In genomic region chr3:100684234-100684975, GRCm38 (mm10) we compare ENCODE assay signal across 8 mouse cellular contexts. TPM values are rescaled to one million over a fixed set of nuclear protein-coding genes. Genes with fewer than 3 reads are reported as not detected.
A peak's percentile ranks its signal among the peaks of the same experiment; 100 is the strongest.
DNase-seq lines count a peak whose midpoint lies in the region; ATAC-seq and TF ChIP-seq lines count a peak whose summit lies in the region.

No protein-coding gene starts in this region.

- WGBS in heart, adult 2 months: 1% methylated on average over 25 of the region's 25 CpGs
- under 1% methylated on average over 25 of the region's 25 CpGs for WGBS in kidney, postnatal 0 days
- under 1% methylated on average over 25 of the region's 25 CpGs for WGBS in stomach, embryonic 16.5 days

- no peak for TF ChIP-seq EP300 in CH12.LX (IDR thresholded peaks at IDR 0.05; ENCODE audit: low read length)
- TF ChIP-seq EP300 in heart, adult 2 months (IDR thresholded peaks at IDR 0.05; ENCODE audit: insufficient read depth, low read depth, low read length): no peak

- dilution Hi-C loops in CH12.LX (cut with MboI; ENCODE audit: extremely low pct_ligation_motif_present, extremely low pct_unique_long_range_greater_than_20kb, low sequenced_read_pairs): no loop called here

- TF ChIP-seq CTCF in CH12.LX (conservative IDR thresholded peaks at IDR 0.05 in 1 of 2, IDR thresholded peaks at IDR 0.05 in 1 of 2; ENCODE audit: low read depth in 2 of 2, low read length in 2 of 2): no peak
- TF ChIP-seq CTCF in heart, adult 2 months (IDR thresholded peaks at IDR 0.05): no peak
- TF ChIP-seq CTCF in kidney, postnatal 0 days (IDR thresholded peaks at IDR 0.05; ENCODE audit: low read depth): no peak

- peaks cover 6 to 30% of the 10 kb centered on the region in 2 experiments; a peak in 3 of 4 replicates for H3K4me1 ChIP-seq in CH12.LX (ENCODE audit: control insufficient read depth in 1 of 2, insufficient read depth in 2 of 2)
- peaks cover 4% of the 10 kb centered on the region; the same call in 1 of the 2 replicates for H3K4me1 ChIP-seq in heart, adult 2 months (ENCODE audit: control insufficient read depth, insufficient read depth, low read length)
- peaks cover 18% of the 10 kb centered on the region for H3K4me1 ChIP-seq in kidney, postnatal 0 days (replicated peaks; ENCODE audit: insufficient read depth, low read length)
- peaks cover 20% of the 10 kb centered on the region for H3K4me1 ChIP-seq in stomach, embryonic 16.5 days (ENCODE audit: control insufficient read depth, insufficient read depth, low read length)

- TF ChIP-seq RAD21 in CH12.LX (IDR thresholded peaks at IDR 0.05; ENCODE audit: low read depth, low read length): no peak

- no peak for ATAC-seq in kidney, postnatal 0 days (replicated peaks; ENCODE audit: low FRiP score, low read depth)
- ATAC-seq in megakaryocyte-erythroid progenitor cell, adult 5-6 weeks (replicated peaks; ENCODE audit: low FRiP score, low TSS enrichment, poor library complexity, severe bottlenecking): peak; percentile 22
- ATAC-seq in stomach, embryonic 16.5 days (ENCODE audit: insufficient read depth, low FRiP score): no peak

- H3K9ac ChIP-seq in CH12.LX (ENCODE audit: insufficient read depth, low read depth): peak overlapping the region; percentile 94
- peak overlapping the region; percentile 46 for H3K9ac ChIP-seq in heart, adult 2 months (ENCODE audit: low read depth, low read length)
- H3K9ac ChIP-seq in kidney, postnatal 0 days (ENCODE audit: low read depth, low read length): peak overlapping the region; percentile 95
- peak overlapping the region; percentile 98 for H3K9ac ChIP-seq in stomach, embryonic 16.5 days (ENCODE audit: low read length)

- in situ Hi-C loops in CH12.LX (cut with MboI; ENCODE audit: low pct_ligation_motif_present, low pct_unique_long_range_greater_than_20kb, low sequenced_read_pairs): loop anchor here (25.0 kb wide), 1 partner anchor 272 kb away; no protein-coding TSS in a partner anchor

- intact Hi-C loops in heart, adult 2 months (cut with DNase I): loop anchor here (5.0 kb wide), 1 partner anchor 117 kb away; no protein-coding TSS in a partner anchor

- peak overlapping the region; percentile 77 to 89 (median 79) for H3K4me3 ChIP-seq in CH12.LX (replicated peaks in 1 of 3; ENCODE audit: low read depth in 2 of 3, low read length in 2 of 3, poor library complexity in 1 of 3)
- H3K4me3 ChIP-seq in heart, adult 2 months: peak overlapping the region; percentile 71
- H3K4me3 ChIP-seq in kidney, postnatal 0 days (replicated peaks; ENCODE audit: low read depth, low read length): peak overlapping the region; percentile 89
- peak overlapping the region; percentile 95 for H3K4me3 ChIP-seq in stomach, embryonic 16.5 days (replicated peaks; ENCODE audit: low read length)

- no peaks in the 10 kb centered on the region for H3K9me3 ChIP-seq in CH12.LX (replicated peaks; ENCODE audit: low read length)
- H3K9me3 ChIP-seq in kidney, postnatal 0 days (replicated peaks; ENCODE audit: low read length): no peaks in the 10 kb centered on the region
- H3K9me3 ChIP-seq in stomach, embryonic 16.5 days (replicated peaks; ENCODE audit: control insufficient read depth, low read length): no peaks in the 10 kb centered on the region

- peak overlapping the region; percentile 4; the same call in 1 of the 2 replicates for H3K27ac ChIP-seq in CH12.LX (ENCODE audit: insufficient read depth, low read depth)
- peak overlapping the region; percentile 87 for H3K27ac ChIP-seq in heart, adult 2 months
- peak overlapping the region; percentile 96 for H3K27ac ChIP-seq in kidney, postnatal 0 days
- H3K27ac ChIP-seq in stomach, embryonic 16.5 days (ENCODE audit: low read length): peak overlapping the region; percentile 35

- H3K79me2 ChIP-seq in CH12.LX (replicated peaks; ENCODE audit: control insufficient read depth, extremely low read depth, insufficient read depth, poor library complexity, severe bottlenecking): peaks cover 44% of the 10 kb centered on the region
- H3K79me2 ChIP-seq in heart, adult 2 months (replicated peaks; ENCODE audit: control insufficient read depth, insufficient read depth, low read length): no peaks in the 10 kb centered on the region

- peak; percentile 42 for DNase-seq in adrenal gland, postnatal 14 days
- DNase-seq in adrenal gland, adult 8-10 months: no peak
- peak; percentile 49 for DNase-seq in CH12.LX (ENCODE audit: extremely low read depth)
- peak; percentile 48 to 54 for DNase-seq in cerebellum, postnatal 10 days
- peak; percentile 25 to 49 for DNase-seq in heart, adult 2 months
- peak; percentile 60 for DNase-seq in kidney, postnatal 0 days (ENCODE audit: low spot score)

- H3K4me2 ChIP-seq in CH12.LX (ENCODE audit: insufficient read depth, low read depth, poor library complexity, severe bottlenecking): peak overlapping the region; percentile 58
- peak overlapping the region; percentile 88 for H3K4me2 ChIP-seq in kidney, postnatal 0 days (ENCODE audit: low read length)
- peak overlapping the region; percentile 93 for H3K4me2 ChIP-seq in stomach, embryonic 16.5 days (ENCODE audit: low read depth, low read length)

- H3K27me3 ChIP-seq in CH12.LX (replicated peaks): no peaks in the 10 kb centered on the region
- H3K27me3 ChIP-seq in heart, adult 2 months (ENCODE audit: control insufficient read depth, insufficient read depth, low read length): no peaks in the 10 kb centered on the region
- H3K27me3 ChIP-seq in kidney, postnatal 0 days (ENCODE audit: insufficient read depth, low read length): no peaks in the 10 kb centered on the region
- no peaks in the 10 kb centered on the region for H3K27me3 ChIP-seq in stomach, embryonic 16.5 days (ENCODE audit: control insufficient read depth, insufficient read depth, low read length)

- no peak for TF ChIP-seq POLR2A in CH12.LX (IDR thresholded peaks at IDR 0.05; ENCODE audit: low read depth, low read length)
- TF ChIP-seq POLR2A in heart, adult 2 months (IDR thresholded peaks at IDR 0.05; ENCODE audit: insufficient read depth, low read depth, low read length): no peak

- H3K36me3 ChIP-seq in CH12.LX (replicated peaks in 1 of 2; ENCODE audit: control insufficient read depth in 1 of 2, insufficient read depth in 1 of 2, low read length in 1 of 2): peaks cover 0 to 3% of the 10 kb centered on the region in 2 experiments
- H3K36me3 ChIP-seq in heart, adult 2 months (ENCODE audit: control insufficient read depth, insufficient read depth, low read length): peaks cover 2% of the 10 kb centered on the region; the same call in 1 of the 2 replicates
- no peaks in the 10 kb centered on the region for H3K36me3 ChIP-seq in kidney, postnatal 0 days (ENCODE audit: insufficient read depth, low read length)
- H3K36me3 ChIP-seq in stomach, embryonic 16.5 days (ENCODE audit: control insufficient read depth, insufficient read depth, low read length): no peaks in the 10 kb centered on the region

TF ChIP-seq in CH12.LX, 34 proteins besides CTCF, POLR2A, EP300 and RAD21:
- no peak for TF ChIP-seq SMC3 (IDR thresholded peaks at IDR 0.05; ENCODE audit: low read depth, low read length)
- no peak for TF ChIP-seq ETS1 (conservative IDR thresholded peaks at IDR 0.05; ENCODE audit: low read depth, low read length)
- no peak for TF ChIP-seq ZC3H11A (IDR thresholded peaks at IDR 0.05; ENCODE audit: low read depth, low read length)
- no peak for TF ChIP-seq CHD1 (IDR thresholded peaks at IDR 0.05; ENCODE audit: low read depth, low read length)
- TF ChIP-seq TCF12 (IDR thresholded peaks at IDR 0.05; ENCODE audit: low read depth, low read length): no peak
- no peak for TF ChIP-seq ZMIZ1 (IDR thresholded peaks at IDR 0.05; ENCODE audit: low read depth, low read length)
- TF ChIP-seq GABPA (IDR thresholded peaks at IDR 0.05; ENCODE audit: insufficient replicate concordance, low read depth, low read length): no peak
- no peak for TF ChIP-seq USF1 (IDR thresholded peaks at IDR 0.05; ENCODE audit: low read depth, low read length)
- no peak for TF ChIP-seq MAFK (IDR thresholded peaks at IDR 0.05; ENCODE audit: insufficient replicate concordance, low read length)
- no peak for TF ChIP-seq UBTF (IDR thresholded peaks at IDR 0.05; ENCODE audit: low read depth, low read length)
- no peak for TF ChIP-seq MAX (IDR thresholded peaks at IDR 0.05; ENCODE audit: low read length)
- no peak for TF ChIP-seq PAX5 (IDR thresholded peaks at IDR 0.05; ENCODE audit: low read length)
- no peak for TF ChIP-seq E2F4 (IDR thresholded peaks at IDR 0.05; ENCODE audit: insufficient replicate concordance, low read depth, low read length)
- no peak for TF ChIP-seq RCOR1 (conservative IDR thresholded peaks at IDR 0.05; ENCODE audit: low read depth, low read length)
- TF ChIP-seq CHD2 (IDR thresholded peaks at IDR 0.05; ENCODE audit: low read length): peak; percentile 68
- no peak for TF ChIP-seq JUND (conservative IDR thresholded peaks at IDR 0.05; ENCODE audit: low read depth, low read length)
- no peak for TF ChIP-seq NELFE (IDR thresholded peaks at IDR 0.05; ENCODE audit: low read depth, low read length)
- peak; percentile 90; the same call in 1 of the 2 replicates for TF ChIP-seq MXI1 (IDR thresholded peaks at IDR 0.05; ENCODE audit: low read depth, low read length)
- TF ChIP-seq ZNF384 (IDR thresholded peaks at IDR 0.05; ENCODE audit: low read depth, low read length): no peak
- TF ChIP-seq BHLHE40 (IDR thresholded peaks at IDR 0.05; ENCODE audit: low read depth, low read length): 0 out of 2 replicates have a peak, but pooled peaks have one; percentile 20
- TF ChIP-seq POLR2AphosphoS2 (IDR thresholded peaks at IDR 0.05; ENCODE audit: low read depth, low read length): no peak
- TF ChIP-seq SIN3A (IDR thresholded peaks at IDR 0.05; ENCODE audit: low read length): peak; percentile 28; the same call in 1 of the 2 replicates
- TF ChIP-seq MYC (IDR thresholded peaks at IDR 0.05; ENCODE audit: low read depth, low read length): 0 out of 2 replicates have a peak, but pooled peaks have one; percentile 31

RNA-seq across cellular contexts. Expression of gene Man1a2, which starts 0.9 kb away (rescaled TPM):
- total RNA-seq in adrenal gland, postnatal 14 days (2021): 89.6 and 90.3 TPM in 2 replicates
- 100 to 1,000 TPM in 3 of 4 experiments, 10 to 100 TPM in 1; 99.9 to 119 (median 108) TPM for total RNA-seq in adrenal gland, adult 8-10 months (2022)
- total RNA-seq in CH12.LX (2012; rRNA removed) (47.7 and 53.5 TPM in 2 replicates), CH12.LX (2014; rRNA removed) (31.1 and 33.4 TPM in 2 replicates)
- 73.6 and 83.7 TPM in 2 replicates for polyA plus RNA-seq in CH12.LX (2012; ENCODE audit: insufficient read length, low read depth)
- total RNA-seq in heart, adult 2 months (2021): 10 to 100 TPM; 48.0 to 49.8 TPM
- polyA plus RNA-seq in heart, adult 2 months (2012; rRNA removed): 3.8 and 8.0 TPM in 2 replicates
- 89.7 and 93.2 TPM in 2 replicates for polyA plus RNA-seq in kidney, postnatal 0 days (2015; fragmentation: Nextera tagmentation; extraction: Ambion mirVana)
- total RNA-seq in megakaryocyte-erythroid progenitor cell, adult 5-6 weeks (2014; fragmentation: Nextera tagmentation): 23.6 and 24.6 TPM in 2 replicates
- 50.7 and 115 TPM in 2 replicates for total RNA-seq in megakaryocyte-erythroid progenitor cell, adult 5-6 weeks (2017)
- polyA plus RNA-seq in stomach, embryonic 16.5 days (2015; fragmentation: Nextera tagmentation; extraction: Ambion mirVana): 41.6 and 43.4 TPM in 2 replicates

Comparison
In these comparisons a context has a peak if more than half of its experiments do, and no peak if none do; other contexts are left out.
1. H3K27ac ChIP-seq: peak in every context shown above with its lines; median percentile 96 in kidney, postnatal 0 days; 87 in heart, adult 2 months; 35 in stomach, embryonic 16.5 days; 4 in CH12.LX.
2. H3K9ac ChIP-seq: peak in every context shown above with its lines; median percentile 98 in stomach, embryonic 16.5 days; 95 in kidney, postnatal 0 days; 94 in CH12.LX; 46 in heart, adult 2 months.